Mouse (Mus musculus): ENCODE results near the gene Fbxo11.

GRCm38 (mm10) chr17:88081446-88081845, 16.4 kb upstream of the Fbxo11 start:
- no peak for TF ChIP-seq CTCF (IDR thresholded peaks at IDR 0.05; ENCODE audit: low read depth)
- TF ChIP-seq EP300 (IDR thresholded peaks at IDR 0.05; ENCODE audit: low read depth) = no peak
